Mouse (Mus musculus): ENCODE measurements around the gene Rasgrf1. TPM values are rescaled to one million over a fixed set of nuclear protein-coding genes. Genes with fewer than 3 reads are reported as not detected.

Gene Rasgrf1
- polyA plus RNA-seq, 1 experiment = not detected

DNA sequence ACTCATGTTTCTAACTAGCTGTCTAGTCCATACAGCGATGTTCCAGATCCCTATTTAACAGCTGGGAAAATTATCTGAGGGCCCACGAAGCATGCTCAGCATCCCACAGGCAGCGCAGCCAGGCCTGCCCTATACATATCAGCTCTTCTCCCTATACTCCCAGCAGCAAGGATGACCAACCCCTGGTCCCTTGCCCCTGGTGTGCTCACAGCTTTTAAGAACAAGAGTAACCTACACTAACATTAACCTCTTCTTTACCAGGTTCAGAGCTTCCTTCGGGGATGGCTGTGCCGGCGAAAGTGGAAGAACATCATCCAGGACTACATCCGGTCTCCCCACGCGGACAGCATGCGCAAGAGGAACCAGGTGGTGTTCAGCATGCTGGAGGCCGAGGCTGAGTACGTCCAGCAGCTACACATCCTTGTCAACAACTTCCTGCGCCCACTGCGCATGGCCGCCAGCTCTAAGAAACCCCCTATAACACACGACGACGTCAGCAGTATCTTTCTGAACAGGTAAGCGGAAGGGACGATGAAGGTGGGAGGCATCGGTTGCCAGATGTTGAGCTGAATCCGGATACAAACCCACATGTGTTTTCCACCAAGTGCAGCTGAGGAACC is 44.0 kb downstream of the Rasgrf1 start:
- H3K36me3 ChIP-seq (ENCODE audit: control insufficient read depth) = no peaks in the 10 kb centered on the region
- H3K4me1 ChIP-seq (ENCODE audit: control insufficient read depth) = no peaks in the 10 kb centered on the region
- H3K27me3 ChIP-seq (ENCODE audit: control insufficient read depth) = no peaks in the 10 kb centered on the region
- H3K9me3 ChIP-seq (ENCODE audit: control insufficient read depth, low read length) = peaks cover 2% of the 10 kb centered on the region; the same call in 1 of the 2 replicates
- no peak for TF ChIP-seq TAL1 (IDR thresholded peaks at IDR 0.05; ENCODE audit: low read length)
- no peak overlapping the region for H3K4me3 ChIP-seq (replicated peaks)

DNA sequence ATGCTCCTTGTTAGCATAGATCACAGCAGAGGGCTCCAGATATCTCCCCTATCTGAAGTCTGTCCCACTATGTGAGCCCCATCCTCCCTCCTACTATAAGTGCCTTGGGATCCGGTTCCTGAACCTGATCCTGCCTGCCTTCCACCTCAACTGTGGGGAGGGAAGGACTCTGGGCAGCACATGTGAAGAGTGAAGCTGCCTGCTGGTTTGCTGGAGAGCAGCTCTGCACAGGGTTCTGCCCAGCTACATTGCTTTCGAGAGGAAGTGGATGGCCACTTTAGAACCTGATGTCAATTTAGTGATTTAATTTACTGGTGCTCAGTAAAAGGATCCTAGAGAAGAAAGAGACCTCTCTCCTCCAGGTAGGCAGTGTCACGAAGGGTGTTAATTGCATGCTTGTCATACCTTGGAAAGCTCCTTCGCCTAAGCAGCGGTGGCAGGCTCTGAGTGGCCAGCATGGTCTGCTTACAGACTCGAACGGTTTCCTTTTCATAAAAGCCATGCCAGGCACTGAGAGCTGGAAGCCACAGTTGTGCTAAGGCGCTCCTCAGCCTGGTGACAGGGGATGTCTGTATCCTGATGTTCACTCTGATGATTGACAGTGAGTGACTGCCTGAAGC is 45.3 kb downstream of the Rasgrf1 start:
- H3K4me3 ChIP-seq (replicated peaks) = no peak overlapping the region
- TF ChIP-seq TAL1 (IDR thresholded peaks at IDR 0.05; ENCODE audit: low read length) = no peak
- H3K27me3 ChIP-seq (ENCODE audit: control insufficient read depth) = no peaks in the 10 kb centered on the region
- no peaks in the 10 kb centered on the region for H3K4me1 ChIP-seq (ENCODE audit: control insufficient read depth)
- H3K36me3 ChIP-seq (ENCODE audit: control insufficient read depth) = no peaks in the 10 kb centered on the region
- peaks cover 7% of the 10 kb centered on the region for H3K9me3 ChIP-seq (ENCODE audit: control insufficient read depth, low read length)

DNA sequence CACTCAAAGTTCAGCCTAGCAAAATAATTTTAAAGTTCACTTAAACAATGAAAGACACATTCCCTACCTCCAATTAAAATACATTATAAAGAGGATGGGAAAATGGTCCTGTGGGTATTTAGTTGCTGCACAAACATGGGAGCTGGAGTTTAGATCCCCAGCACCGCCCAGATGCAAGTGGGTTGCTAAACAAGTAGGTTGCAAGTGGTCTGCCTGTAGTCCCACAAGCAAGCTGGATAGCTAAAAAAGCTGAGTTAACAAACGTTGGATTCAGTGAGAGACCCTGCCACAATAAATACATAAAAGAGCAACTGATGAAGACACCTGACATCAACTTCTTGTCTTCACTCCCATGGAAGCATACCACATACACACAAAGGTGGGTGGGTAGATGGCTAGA is 49.3 kb downstream of the Rasgrf1 start:
- Histone ChIP-seq H3K27me3 (ENCODE audit: control insufficient read depth) (no peaks in the 10 kb centered on the region), H3K4me3 (replicated peaks) (no peak overlapping the region), H3K36me3 (ENCODE audit: control insufficient read depth) (no peaks in the 10 kb centered on the region), H3K4me1 (ENCODE audit: control insufficient read depth) (no peaks in the 10 kb centered on the region), H3K9me3 (ENCODE audit: control insufficient read depth, low read length) (peaks cover 29% of the 10 kb centered on the region)
- TF ChIP-seq GATA1 (IDR thresholded peaks at IDR 0.05; ENCODE audit: low read length) = no peak
- TF ChIP-seq TAL1 (IDR thresholded peaks at IDR 0.05; ENCODE audit: low read length) = no peak

DNA sequence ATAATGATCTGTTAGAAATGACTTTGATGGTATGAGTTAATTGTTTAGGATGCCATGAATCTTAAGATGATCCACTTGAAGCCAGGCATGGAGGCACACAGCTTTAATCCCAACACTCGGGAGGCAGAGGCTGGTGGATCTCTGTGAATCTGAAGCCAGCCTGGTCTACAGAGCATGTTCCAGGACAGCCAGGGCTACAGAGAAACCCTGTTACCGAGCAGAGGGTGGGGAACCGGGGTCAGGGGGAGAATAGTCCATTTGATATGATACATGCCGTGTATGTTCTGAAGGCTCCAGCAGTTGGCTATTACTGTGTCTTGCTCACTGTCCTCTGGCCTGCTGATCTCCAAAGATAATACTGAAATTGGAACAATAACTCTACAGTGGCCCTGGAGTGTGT is 54.4 kb downstream of the Rasgrf1 start:
- no peak overlapping the region for H3K4me3 ChIP-seq (replicated peaks)
- no peak for TF ChIP-seq GATA1 (IDR thresholded peaks at IDR 0.05; ENCODE audit: low read length)
- no peak for TF ChIP-seq TAL1 (IDR thresholded peaks at IDR 0.05; ENCODE audit: low read length)

DNA sequence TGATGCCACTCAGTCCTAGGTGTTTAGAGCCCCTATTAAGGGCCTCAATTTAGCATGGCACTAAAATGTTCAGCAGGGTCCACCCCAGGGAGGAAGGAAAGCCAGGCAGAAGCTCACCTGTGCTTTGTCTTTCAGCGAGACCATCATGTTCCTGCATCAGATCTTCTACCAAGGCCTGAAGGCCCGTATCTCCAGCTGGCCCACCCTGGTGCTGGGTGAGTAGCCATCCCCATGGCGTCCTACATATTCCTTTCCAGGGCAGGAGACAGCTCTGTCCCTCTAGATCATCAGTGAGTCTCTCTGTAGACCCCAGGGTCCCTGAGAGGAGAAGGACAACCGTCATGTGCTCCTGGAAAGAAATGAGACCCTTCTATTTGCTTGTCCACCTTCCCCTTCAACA is 58.0 kb downstream of the Rasgrf1 start:
- Histone ChIP-seq H3K4me1 (ENCODE audit: control insufficient read depth) (no peaks in the 10 kb centered on the region), H3K36me3 (ENCODE audit: control insufficient read depth) (no peaks in the 10 kb centered on the region), H3K9me3 (ENCODE audit: control insufficient read depth, low read length) (peaks cover 10% of the 10 kb centered on the region), H3K4me3 (replicated peaks) (no peak overlapping the region), H3K27me3 (ENCODE audit: control insufficient read depth) (no peaks in the 10 kb centered on the region)
- no peak for TF ChIP-seq GATA1 (IDR thresholded peaks at IDR 0.05; ENCODE audit: low read length)
- no peak for TF ChIP-seq TAL1 (IDR thresholded peaks at IDR 0.05; ENCODE audit: low read length)

More for the DNA sequence above, 54.4 kb downstream of the Rasgrf1 start:
- H3K4me1 ChIP-seq (ENCODE audit: control insufficient read depth) = no peaks in the 10 kb centered on the region
- H3K9me3 ChIP-seq (ENCODE audit: control insufficient read depth, low read length) = peaks cover 29% of the 10 kb centered on the region
- no peaks in the 10 kb centered on the region for H3K36me3 ChIP-seq (ENCODE audit: control insufficient read depth)
- no peaks in the 10 kb centered on the region for H3K27me3 ChIP-seq (ENCODE audit: control insufficient read depth)

DNA sequence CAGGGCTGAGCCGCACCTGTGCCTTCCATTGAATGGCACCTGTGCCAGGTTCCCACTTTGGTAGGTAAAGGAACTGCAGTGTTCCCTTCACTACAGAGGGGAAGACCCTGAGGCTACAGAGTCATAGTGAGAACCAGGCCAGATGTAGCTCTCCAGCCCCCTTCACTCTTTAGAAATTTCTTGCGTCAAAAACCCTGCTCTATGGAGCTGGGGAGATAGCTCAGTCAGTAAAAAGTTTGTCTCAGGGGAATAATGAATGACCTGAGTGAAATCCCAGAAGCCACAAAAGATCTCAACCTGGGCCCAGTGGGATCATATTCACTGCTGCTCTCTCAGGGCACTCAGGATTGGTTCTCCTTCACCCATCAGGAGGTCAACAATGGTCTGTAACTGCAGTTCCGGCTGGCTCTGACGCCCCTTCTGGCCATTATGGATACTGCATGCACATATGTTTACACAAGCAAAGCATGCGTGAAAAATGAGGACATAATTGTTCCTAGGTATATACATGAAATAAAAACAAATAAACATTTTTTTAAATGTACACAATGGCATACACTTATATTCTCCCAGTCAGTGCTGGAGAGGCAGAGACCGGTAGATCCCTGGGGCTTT is 59.2 kb downstream of the Rasgrf1 start:
- Histone ChIP-seq H3K36me3 (ENCODE audit: control insufficient read depth) (no peaks in the 10 kb centered on the region), H3K4me3 (replicated peaks) (no peak overlapping the region), H3K27me3 (ENCODE audit: control insufficient read depth) (no peaks in the 10 kb centered on the region), H3K4me1 (ENCODE audit: control insufficient read depth) (no peaks in the 10 kb centered on the region), H3K9me3 (ENCODE audit: control insufficient read depth, low read length) (peaks cover 3% of the 10 kb centered on the region)
- TF ChIP-seq GATA1 (IDR thresholded peaks at IDR 0.05; ENCODE audit: low read length) (no peak), TAL1 (IDR thresholded peaks at IDR 0.05; ENCODE audit: low read length) (no peak)

DNA sequence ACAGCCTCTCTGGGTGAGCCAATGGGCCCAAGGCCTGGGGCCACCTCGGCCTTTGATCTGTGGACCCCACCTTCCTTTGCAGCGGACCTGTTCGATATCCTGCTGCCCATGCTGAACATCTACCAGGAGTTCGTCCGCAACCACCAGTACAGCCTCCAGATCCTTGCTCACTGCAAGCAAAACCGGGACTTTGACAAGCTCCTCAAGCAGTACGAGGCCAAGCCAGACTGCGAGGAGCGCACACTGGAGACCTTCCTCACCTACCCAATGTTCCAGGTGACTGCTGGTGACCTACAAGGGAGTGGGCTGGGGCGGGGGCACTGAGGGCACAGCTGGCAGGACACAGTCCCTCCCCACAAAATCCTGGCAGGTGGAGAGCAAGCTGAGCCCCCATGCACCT is 60.6 kb downstream of the Rasgrf1 start:
- TF ChIP-seq TAL1 (IDR thresholded peaks at IDR 0.05; ENCODE audit: low read length) (no peak), GATA1 (IDR thresholded peaks at IDR 0.05; ENCODE audit: low read length) (no peak)
- H3K4me1 ChIP-seq (ENCODE audit: control insufficient read depth) = no peaks in the 10 kb centered on the region
- no peaks in the 10 kb centered on the region for H3K27me3 ChIP-seq (ENCODE audit: control insufficient read depth)
- H3K9me3 ChIP-seq (ENCODE audit: control insufficient read depth, low read length) = no peaks in the 10 kb centered on the region; the same call in 1 of the 2 replicates
- H3K4me3 ChIP-seq (replicated peaks) = no peak overlapping the region
- H3K36me3 ChIP-seq (ENCODE audit: control insufficient read depth) = no peaks in the 10 kb centered on the region

DNA sequence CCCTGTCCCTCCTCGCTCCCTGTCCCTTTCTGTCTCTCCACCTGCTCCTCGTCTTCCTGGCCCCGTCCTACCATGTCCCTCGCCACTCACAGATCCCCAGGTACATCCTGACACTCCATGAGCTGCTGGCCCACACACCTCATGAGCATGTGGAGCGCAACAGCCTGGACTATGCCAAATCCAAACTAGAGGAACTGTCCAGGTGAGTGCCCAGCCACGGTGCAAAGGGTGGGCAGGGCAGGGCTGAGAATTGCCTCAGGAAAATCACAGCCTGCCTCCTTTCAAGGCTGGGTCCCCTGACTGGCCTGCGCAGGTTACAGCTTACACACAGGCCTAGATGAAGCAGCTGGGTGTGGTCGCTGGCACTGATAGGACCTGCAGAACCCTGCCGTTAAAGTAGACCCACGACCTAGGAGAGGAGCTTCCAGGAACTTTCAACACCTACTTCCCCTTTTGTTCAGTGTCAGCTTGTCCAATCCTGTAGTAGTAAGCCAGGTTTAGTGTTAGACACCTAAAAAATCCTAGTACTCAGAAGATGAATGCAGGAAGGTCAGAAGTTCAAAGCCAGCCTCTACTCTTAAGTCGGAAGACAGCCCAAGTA is 61.3 kb downstream of the Rasgrf1 start:
- H3K36me3 ChIP-seq (ENCODE audit: control insufficient read depth) = no peaks in the 10 kb centered on the region
- no peak for TF ChIP-seq GATA1 (IDR thresholded peaks at IDR 0.05; ENCODE audit: low read length)
- H3K4me3 ChIP-seq (replicated peaks) = no peak overlapping the region
- no peaks in the 10 kb centered on the region for H3K27me3 ChIP-seq (ENCODE audit: control insufficient read depth)
- H3K9me3 ChIP-seq (ENCODE audit: control insufficient read depth, low read length) = no peaks in the 10 kb centered on the region; the same call in 1 of the 2 replicates
- no peaks in the 10 kb centered on the region for H3K4me1 ChIP-seq (ENCODE audit: control insufficient read depth)

DNA sequence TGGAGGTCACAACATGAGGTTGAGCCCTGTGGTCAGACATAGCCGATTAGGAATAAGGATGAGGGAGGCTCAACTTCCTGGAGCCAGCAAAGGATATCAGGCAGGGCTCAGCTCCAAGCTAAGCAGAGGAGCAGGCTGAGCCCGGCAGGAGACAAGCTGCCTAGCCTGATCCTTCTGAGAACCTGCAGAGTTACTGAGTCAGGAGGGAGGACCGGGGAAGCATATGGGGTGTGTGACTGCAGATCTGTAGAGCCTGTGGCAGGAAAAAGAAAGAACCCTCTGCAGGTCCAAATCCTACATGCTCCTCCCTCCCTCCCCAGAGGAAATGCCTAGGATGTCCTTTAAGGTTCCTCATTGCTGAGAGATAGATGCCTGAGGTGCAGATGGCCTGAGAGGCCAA is 62.6 kb downstream of the Rasgrf1 start:
- no peaks in the 10 kb centered on the region for H3K27me3 ChIP-seq (ENCODE audit: control insufficient read depth)
- H3K4me3 ChIP-seq (replicated peaks) = no peak overlapping the region
- no peaks in the 10 kb centered on the region for H3K4me1 ChIP-seq (ENCODE audit: control insufficient read depth)
- no peaks in the 10 kb centered on the region for H3K36me3 ChIP-seq (ENCODE audit: control insufficient read depth)
- no peak for TF ChIP-seq GATA1 (IDR thresholded peaks at IDR 0.05; ENCODE audit: low read length)
- TF ChIP-seq TAL1 (IDR thresholded peaks at IDR 0.05; ENCODE audit: low read length) = no peak
- H3K9me3 ChIP-seq (ENCODE audit: control insufficient read depth, low read length) = no peaks in the 10 kb centered on the region; the same call in 1 of the 2 replicates

Data from erythroblast, embryonic 14.5 days (primary cell).